Mouse (Mus musculus) adrenal gland, adult 2 months (tissue): ENCODE results near the gene Olfr727. TPM values are rescaled to one million over a fixed set of nuclear protein-coding genes. Genes with fewer than 3 reads are reported as not detected.

Experiments
- DNase-seq: peaks from one replicate; pipeline ENCODE4 v3.0.0; 2021
- long read RNA-seq: library from polyadenylated mRNA; stranded (forward); transcript quantifications from one replicate; pipeline ENCODE4 v2.0.0, GENCODE M21; 2021
- polyA plus RNA-seq: library from polyadenylated mRNA; depleted of rRNA; stranded (reverse); fragments of >200 nt; gene quantifications from 2 replicates; pipeline ENCODE4 v1.2.3, GENCODE M21; 2012; rRNA removed
- total RNA-seq, 2 experiments: library from RNA; stranded (reverse); gene quantifications; 2 replicates each; pipeline ENCODE4 v1.2.3; 2021

Olfr727 gene
- not detected for total RNA-seq
- not detected in 2 replicates for polyA plus RNA-seq
- long read RNA-seq, result 0 reads

- no peak for DNase-seq
These were observed at the start of gene Olfr727 for GRCm38 (mm10) chr14:50122886-50123285. Gene Olfr727 (plus strand): TSS chr14:50123186.

DNA sequence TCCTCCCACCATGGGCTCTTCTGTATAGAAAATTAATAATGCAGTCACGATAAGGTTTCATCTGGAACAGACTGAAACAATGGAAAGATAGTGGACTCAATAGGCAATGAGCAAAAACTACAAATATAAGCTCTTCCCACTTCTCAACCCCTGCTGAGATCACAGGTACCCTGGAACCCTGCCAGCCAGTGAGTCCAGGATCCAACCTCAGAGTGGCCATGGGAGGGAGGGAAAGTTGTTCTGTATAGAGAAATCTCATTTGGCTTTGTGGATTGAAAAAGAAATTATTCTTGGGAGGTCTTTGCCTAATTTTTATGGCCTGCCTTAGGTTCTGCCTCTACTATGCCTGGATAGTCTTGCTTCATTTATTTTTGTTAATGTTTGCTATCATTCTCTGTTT is 32.1 kb upstream of the Olfr727 start, which contains the start of gene Olfr726:
TSS of gene Olfr726 (minus strand) at position 101 of the 400 bp plus-strand sequence.
- DNase-seq, result no peak

DNA sequence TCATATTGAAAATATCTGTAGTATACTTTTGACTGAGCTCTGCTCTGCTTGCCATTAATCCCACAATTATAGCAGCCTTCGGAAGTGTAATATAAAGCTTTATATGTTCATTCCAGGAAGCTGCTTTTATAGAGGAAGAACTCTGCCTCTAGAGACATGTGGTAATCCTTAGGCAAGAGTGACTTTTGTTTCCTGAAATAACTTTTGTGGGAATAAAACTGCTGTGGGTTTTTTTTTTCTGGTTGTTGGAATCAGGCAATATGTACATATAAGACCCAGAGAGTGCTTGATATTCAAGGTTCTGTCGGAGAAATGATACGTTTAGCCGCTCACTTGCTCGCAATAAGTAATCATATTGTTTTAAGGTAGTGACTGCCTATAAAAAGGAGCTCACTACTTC is 19.6 kb downstream of the Olfr727 start, which contains the start of gene Olfr728:
TSS of gene Olfr728 (minus strand) at position 101 of the 400 bp plus-strand sequence.
- no peak for DNase-seq

GRCm38 (mm10) chr14:50152810-50153209 is 29.8 kb downstream of the Olfr727 start, which contains the start of gene Olfr729:
Gene Olfr729 (minus strand): TSS chr14:50152910.
- no peak for DNase-seq

Other genes with a start within 250 kb of the Olfr727 start
- not detected for gene Olfr722, start 221.2 kb upstream of the Olfr727 start, total RNA-seq
- not detected in 2 replicates for gene Olfr722, start 221.2 kb upstream of the Olfr727 start, polyA plus RNA-seq
- gene Olfr723, start 191.4 kb upstream of the Olfr727 start, total RNA-seq, result not detected
- not detected in 2 replicates for gene Olfr723, start 191.4 kb upstream of the Olfr727 start, polyA plus RNA-seq
- gene Olfr724, start 159.9 kb upstream of the Olfr727 start, total RNA-seq, result not detected
- gene Olfr724, start 159.9 kb upstream of the Olfr727 start, polyA plus RNA-seq, result not detected in 2 replicates
- not detected for gene Olfr725, start 82.8 kb upstream of the Olfr727 start, total RNA-seq
- gene Olfr725, start 82.8 kb upstream of the Olfr727 start, polyA plus RNA-seq, result not detected in 2 replicates
- gene Olfr726, start 32.2 kb upstream of the Olfr727 start, total RNA-seq, result not detected
- gene Olfr726, start 32.2 kb upstream of the Olfr727 start, polyA plus RNA-seq, result not detected in 2 replicates
- not detected for gene Olfr728, start 19.5 kb downstream of the Olfr727 start, total RNA-seq
- not detected in 2 replicates for gene Olfr728, start 19.5 kb downstream of the Olfr727 start, polyA plus RNA-seq
- not detected for gene Olfr729, start 29.7 kb downstream of the Olfr727 start, total RNA-seq
- not detected in 2 replicates for gene Olfr729, start 29.7 kb downstream of the Olfr727 start, polyA plus RNA-seq
- gene Olfr730, start 65.0 kb downstream of the Olfr727 start, total RNA-seq, result not detected
- not detected in 2 replicates for gene Olfr730, start 65.0 kb downstream of the Olfr727 start, polyA plus RNA-seq
- not detected for gene Olfr731, start 118.7 kb downstream of the Olfr727 start, total RNA-seq
- gene Olfr731, start 118.7 kb downstream of the Olfr727 start, polyA plus RNA-seq, result not detected in 2 replicates
- gene Olfr732, start 161.0 kb downstream of the Olfr727 start, total RNA-seq, result under 1 TPM in 1 of 2 experiments, not detected in 1; 0.10 TPM
- not detected in 2 replicates for gene Olfr732, start 161.0 kb downstream of the Olfr727 start, polyA plus RNA-seq
- gene Olfr733, start 178.3 kb downstream of the Olfr727 start, total RNA-seq, result not detected
- gene Olfr733, start 178.3 kb downstream of the Olfr727 start, polyA plus RNA-seq, result not detected in 2 replicates
- not detected for gene Olfr734, start 203.6 kb downstream of the Olfr727 start, total RNA-seq
- gene Olfr734, start 203.6 kb downstream of the Olfr727 start, polyA plus RNA-seq, result not detected in 2 replicates
- under 1 TPM in 1 of 2 experiments, not detected in 1; 0.21 TPM for gene Olfr735, start 225.7 kb downstream of the Olfr727 start, total RNA-seq
- not detected in 2 replicates for gene Olfr735, start 225.7 kb downstream of the Olfr727 start, polyA plus RNA-seq
- under 1 TPM; 0.17 to 0.21 TPM for gene Tlr11, start 234.7 kb downstream of the Olfr727 start, total RNA-seq
- 0.08 and 0.11 TPM in 2 replicates for gene Tlr11, start 234.7 kb downstream of the Olfr727 start, polyA plus RNA-seq